Mouse (Mus musculus) thymus, postnatal 14 days (tissue): ENCODE results near the gene Adamtsl5.

Source experiments
- DNase-seq: peaks from one replicate; pipeline ENCODE4 v3.0.0; 2021

Adamtsl5 gene

DNA sequence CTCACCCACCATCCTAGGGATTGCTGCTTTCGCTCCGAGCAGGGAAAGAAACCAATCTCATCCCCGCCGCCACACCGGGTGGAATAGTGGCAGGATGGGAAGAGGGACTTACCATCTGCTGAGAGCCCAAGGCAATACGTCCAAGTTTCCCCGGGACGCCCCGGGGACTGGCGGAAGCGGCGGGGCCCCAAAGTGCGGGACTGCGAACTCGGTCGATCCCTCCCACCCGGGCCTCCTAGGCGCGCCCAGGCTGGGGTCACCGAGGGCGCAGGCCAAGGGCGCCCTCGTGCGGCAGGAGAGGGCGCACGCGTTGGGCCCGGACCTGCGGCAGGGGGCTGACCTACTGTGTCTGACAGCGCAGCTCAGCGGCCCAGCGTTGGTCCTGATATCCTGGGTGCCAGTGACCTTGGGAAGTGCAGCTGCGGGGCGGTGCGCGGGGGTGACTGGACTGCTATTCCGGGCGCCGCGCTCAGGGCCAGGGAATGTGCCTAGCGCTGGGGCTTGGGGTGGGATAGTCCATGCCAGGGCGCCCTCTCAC, at the start of gene Adamtsl5:
TSS of gene Adamtsl5 (minus strand) at position 169 of the 538 bp plus-strand sequence.
- peak; percentile 77 for DNase-seq

GRCm38 (mm10) chr10:80397524-80398173, 49.4 kb upstream of the Adamtsl5 start:
- no peak for DNase-seq

DNA sequence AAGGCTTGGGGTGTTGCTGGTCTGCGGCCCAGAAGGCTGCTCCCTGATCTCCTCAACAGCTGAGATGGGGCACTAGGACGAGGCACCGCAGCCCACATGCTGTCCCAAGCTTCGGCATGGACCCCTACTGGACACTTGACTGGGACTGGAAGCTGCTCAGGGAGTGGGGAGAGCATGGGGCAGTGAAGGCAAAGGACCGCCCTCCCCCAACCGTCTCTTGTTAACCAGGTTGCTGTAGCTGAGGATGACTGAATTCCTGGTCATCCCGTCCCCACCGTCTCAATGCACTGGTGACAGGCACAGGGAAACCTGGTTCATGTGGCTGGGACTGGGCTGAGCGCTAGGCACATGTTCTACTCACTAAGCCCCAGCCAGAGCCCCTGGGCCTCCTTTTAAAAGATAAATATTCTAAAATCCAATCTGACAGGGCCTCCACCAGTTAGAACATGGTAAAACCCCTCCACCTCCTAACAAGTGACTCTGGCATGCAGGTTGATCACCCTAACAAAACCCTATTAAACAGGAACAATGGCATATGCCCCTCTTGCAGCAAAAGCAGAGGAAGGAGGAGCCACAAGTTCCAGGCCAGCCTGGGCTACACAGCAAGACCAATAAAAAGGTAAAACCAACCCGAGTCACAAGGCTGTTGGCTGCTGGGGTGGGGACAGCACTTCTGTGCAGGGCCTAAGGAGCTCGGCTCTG, 48.8 kb upstream of the Adamtsl5 start:
- DNase-seq = no peak

DNA sequence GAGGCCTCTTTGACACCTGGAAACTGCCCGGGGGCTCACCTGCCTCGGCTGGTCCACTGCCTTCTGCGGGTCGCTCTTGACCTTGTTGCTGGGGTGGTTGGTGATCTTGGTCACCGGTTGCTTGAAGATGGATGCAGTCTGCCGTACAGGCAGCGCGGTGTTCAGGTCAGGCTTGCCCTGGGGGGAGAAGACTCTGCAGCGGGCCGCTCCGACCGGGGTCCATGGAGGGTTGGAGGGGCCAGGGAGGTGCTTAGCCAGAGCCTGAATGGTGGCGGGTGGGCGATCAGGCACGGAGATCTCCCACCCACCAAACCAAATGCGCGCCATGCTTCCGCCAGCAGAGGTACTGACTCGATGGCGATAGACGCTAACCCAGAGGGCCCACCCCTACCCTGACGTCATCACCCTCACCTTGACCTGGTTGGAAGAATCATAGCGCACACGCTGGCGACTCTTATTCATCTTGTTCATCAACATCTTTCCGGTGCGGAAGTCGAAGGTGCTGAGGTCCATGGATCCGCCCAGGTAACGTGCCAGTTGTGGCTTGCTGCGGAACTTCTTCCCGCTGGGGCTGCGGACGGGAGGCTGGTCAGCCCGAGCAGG, 46.9 kb upstream of the Adamtsl5 start:
- no peak for DNase-seq

GRCm38 (mm10) chr10:80392687-80393086, 44.5 kb upstream of the Adamtsl5 start:
- DNase-seq = no peak

DNA sequence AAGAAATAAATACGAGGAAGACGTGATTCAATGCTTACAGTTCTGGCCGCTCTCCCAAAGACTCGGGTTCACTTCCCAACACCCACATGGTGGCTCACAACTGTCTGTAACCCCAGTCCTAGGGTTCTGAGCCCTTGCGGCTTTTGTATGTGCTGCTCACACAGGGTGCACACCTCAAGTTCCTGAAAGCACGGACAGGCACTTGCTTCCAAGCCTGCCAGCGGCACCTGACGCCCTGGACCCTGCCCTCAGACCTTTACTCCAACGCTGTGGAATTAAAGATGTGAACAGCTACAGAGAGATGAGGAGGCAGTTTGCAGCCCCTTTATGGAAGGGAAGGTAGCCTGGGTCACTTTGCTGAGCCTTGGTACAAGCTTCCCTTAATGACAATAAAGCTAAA, 42.5 kb upstream of the Adamtsl5 start:
- DNase-seq = no peak

DNA sequence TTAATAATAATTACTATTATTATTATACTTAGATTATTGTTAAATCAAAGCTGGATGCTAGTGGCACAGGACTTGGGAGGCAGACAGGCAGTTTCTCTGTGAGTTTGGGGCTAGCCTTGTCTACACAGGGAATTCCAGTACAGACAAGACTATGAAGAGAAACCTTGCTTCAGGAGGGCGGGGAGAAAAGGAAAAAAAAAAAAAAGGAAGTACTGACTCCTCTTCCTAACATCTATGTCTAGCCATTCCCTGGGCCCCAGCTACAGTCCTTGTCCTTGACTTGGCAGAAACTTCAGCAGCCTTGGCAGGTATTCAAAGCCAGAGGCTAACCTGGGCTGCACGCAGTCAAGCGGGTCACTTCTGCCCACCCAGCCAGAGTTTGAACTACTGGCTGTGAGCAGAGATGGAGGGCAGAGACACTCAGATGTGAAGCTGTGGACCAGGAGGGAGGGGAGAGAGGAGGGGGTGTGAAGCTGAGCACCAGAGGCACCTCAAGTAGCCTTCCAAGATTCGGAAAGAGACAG, 41.0 kb upstream of the Adamtsl5 start:
- DNase-seq = no peak

- DNase-seq = no peak
Observed at GRCm38 (mm10) chr10:80388731-80389130, 40.5 kb upstream of the Adamtsl5 start.

DNA sequence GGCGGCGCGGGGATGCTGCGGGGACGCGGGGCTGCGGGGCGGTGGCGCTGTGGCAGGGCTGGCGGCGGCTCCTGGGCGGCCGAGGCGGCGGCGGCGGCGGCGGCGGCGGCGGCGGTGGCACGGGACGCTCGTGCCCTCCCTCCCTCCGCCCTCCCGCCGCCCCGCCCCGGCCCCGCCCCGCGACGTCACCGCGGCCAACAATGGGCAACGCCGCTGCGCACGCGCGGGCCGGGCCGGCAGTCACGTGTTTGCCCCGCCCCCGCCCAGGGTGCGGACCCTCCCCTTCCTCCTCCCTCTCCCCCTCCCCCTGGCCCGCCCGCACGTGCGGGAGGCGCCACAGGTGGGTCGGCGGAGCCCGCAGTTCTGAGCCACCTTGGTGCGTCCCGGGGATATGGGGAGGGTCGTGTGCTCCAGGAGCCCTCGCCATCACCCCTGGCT, 39.3 kb upstream of the Adamtsl5 start, which contains the start of gene Mex3d:
TSS of gene Mex3d (minus strand) at position 138 of the 438 bp plus-strand sequence.
- DNase-seq = peak; percentile 94

DNA sequence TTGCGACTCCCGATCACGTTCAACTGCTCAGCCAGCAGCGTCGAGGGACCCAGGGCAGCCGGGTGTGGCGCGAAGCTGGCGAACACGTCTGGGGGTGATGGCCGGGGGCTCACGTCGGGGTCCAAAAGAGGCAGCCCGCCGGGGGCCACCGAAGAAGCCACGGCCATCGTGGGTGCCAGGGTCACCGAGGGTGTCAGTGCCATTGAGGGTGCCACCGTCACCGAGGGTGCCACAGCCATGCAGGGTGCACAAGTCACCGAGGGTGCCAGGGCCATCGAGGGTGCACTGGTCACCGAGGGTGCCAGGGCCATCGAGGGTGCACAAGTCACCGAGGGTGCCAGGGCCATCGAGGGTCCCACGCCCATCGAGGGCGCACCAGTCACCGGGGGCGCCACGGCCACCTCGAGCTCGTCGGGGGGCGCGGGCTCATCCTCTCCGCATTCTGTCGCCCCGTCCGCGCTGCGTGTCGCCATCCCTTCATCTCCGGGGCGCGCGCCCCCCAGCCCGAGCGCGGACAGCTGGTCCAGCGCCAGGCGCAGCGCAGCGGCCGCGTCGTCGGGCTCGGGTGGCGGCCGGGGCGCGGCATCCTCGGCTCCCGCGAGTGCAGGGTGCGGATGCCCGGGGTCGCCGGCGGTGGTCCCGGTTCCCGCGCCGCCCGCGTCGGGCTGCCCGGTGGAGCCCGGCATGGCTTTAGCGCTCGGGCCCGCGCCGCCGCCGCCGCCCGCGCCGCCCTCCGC, 38.7 kb upstream of the Adamtsl5 start:
- DNase-seq = peak; percentile 48

DNA sequence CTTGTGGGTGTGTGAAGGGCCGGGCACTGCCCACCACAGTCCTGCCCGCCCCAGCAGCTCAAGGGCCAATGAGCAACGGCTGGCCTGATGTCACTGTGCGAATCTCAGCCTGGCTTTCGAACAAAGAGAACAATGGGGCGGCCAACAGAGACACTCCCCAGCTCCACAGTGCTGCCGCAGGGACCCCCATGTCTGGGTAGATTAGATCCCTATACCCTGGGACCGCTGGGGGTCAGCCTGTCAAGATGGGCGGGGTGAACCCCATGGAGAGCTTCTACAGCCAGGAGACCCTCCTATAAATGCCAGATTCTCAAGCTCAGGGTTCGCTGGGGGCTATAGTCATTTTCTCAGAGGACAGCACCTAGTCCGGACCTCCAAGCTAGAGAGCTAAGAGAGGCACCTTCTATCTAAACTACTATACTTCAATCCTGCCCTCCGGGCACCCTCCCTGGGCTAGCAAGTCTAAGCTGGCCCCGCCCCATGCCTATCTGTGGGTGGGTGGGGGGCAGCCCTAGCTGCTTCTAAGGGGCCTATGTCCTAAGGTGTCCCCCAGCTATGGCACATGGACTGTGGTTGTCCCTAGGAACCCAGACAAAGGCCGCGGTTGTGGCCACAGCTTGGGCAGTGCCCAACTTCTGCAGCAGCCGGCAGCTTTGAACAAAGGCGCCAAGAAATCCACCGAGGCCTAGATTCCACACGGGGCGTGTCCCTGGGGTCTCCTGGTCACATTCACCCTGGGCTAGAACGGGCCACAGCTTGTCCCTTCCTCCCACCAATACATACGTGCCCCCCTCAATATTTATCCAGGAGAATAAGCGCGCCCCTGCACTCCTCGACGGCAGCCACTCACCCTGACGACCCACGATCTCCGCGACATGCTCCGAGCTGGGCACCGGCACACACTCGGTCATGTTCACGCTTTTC, 37.9 kb upstream of the Adamtsl5 start:
- DNase-seq = no peak

DNA sequence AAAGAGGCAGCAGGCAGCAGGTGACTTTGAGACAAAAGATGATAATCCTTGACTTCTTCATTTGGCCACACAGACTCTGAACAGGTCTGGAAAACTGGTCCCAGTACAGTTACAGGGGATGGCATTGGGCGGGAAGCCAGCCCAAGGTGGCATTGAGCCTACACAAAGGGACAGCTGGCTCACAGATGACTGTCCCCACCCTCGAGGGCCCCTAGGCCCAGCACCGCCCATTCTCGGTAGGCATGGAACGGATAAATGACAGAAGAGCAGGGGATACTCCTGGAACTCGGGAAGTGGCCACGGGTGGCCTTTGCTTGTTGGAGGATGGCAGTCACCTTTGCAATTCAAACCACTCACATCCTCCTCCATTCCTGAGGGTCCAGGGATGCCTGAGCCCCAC, 37.1 kb upstream of the Adamtsl5 start:
- DNase-seq = no peak

DNA sequence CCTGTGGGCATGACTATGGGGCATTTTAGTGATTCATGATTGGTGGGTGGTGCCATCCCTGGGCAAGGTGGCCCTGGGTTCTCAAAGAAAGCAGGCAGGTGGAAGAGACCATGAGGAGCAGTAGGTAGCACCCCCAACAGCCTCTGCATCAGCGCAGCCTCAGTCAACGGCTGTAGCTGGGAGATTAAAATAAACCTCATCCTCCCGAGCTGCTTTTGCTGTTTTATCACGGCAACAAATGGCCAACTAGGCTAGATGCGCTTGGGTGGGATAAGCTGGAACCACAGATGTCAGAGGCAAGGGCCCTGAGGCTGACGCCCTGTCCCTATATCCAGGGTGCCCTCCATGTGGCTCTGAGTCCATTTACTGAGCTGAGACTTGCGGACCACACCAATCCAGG, 36.5 kb upstream of the Adamtsl5 start:
- DNase-seq = no peak

- no peak for DNase-seq
Observed at GRCm38 (mm10) chr10:80384115-80384639, 36.0 kb upstream of the Adamtsl5 start.

- DNase-seq = no peak
Observed at GRCm38 (mm10) chr10:80383431-80383830, 35.2 kb upstream of the Adamtsl5 start.

GRCm38 (mm10) chr10:80382641-80383365, 34.6 kb upstream of the Adamtsl5 start:
- DNase-seq = no peak

DNA sequence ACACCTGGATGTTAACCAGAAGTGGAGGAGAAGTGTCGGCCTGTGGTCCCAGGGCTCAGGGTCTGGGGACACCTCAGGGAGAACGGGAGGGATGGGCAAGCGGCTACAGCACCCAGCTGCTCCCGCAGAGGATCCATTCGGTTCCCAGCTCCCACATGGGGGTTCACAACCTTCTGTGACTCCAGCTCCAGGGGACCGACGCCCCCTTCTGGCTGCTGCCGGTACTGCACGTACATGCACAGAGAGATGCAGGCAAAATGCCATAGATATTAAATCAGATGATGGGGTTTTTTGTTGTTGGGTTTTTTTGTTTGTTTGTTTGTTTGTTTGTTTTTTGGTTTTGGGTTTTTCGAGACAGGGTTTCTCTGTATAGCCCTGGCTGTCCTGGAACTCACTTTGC, 29.5 kb upstream of the Adamtsl5 start:
- DNase-seq = peak; percentile 50

- peak; percentile 95 for DNase-seq
Observed at GRCm38 (mm10) chr10:80376160-80376559, 27.9 kb upstream of the Adamtsl5 start.

GRCm38 (mm10) chr10:80374063-80374462, 25.9 kb upstream of the Adamtsl5 start:
- peak; percentile 82 for DNase-seq

DNA sequence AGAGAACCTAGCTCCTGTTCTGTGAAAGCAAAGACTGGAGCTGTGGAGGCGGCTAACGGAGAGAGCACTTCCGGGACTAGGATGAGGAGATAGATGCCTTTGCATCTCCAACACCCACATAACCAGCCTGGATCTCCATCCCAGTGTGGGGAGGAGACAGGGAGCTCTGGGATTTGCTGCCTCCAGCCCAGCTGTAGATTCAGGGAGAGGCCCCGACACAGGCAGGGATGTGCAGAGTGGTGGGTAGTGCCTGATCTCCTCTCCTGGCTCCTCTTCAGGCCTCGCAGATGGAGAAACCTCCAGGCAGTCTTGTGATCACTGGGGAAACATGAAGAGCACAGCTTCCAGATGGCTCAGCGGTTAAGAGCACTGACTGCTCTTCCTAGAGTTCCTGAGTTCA, 24.5 kb upstream of the Adamtsl5 start:
- DNase-seq = no peak

DNA sequence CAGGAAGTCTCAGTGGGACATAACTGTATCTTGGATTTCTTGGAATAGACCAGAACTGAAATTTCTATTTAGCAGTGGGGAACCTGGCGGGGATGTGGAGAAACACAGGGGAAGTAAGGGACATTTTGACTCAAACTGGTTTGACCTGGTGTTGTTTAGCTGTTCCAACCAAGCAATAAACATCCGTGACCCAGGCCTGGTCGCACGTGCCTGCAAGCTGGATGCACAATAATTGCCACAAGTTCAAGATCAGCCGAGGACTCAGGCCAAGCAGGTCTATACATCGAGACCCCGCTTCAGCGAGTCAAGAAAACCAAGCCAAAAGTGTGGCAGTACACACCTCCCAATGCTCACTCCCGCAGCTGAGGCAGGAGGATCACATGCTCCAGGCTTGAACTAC, 23.8 kb upstream of the Adamtsl5 start:
- no peak for DNase-seq
